Mouse (Mus musculus) lung, adult 2 months (tissue): Measurements from ENCODE around the gene Dtd1.

ENCODE experiments used
- CTCF ChIP-seq: fragments of 200-500 bp; IDR thresholded peaks from 2 replicates; pipeline ENCODE4 v1.5.1; 2011; ENCODE audit warnings: mild to moderate bottlenecking, low read length, control low read depth; ENCODE audit not compliant: insufficient read depth
- POLR2A ChIP-seq: fragments of 200-500 bp; IDR thresholded peaks from 2 replicates; pipeline ENCODE4 v1.6.1; 2011; ENCODE audit warnings: low read depth, mild to moderate bottlenecking, control low read depth, low read length, borderline replicate concordance; ENCODE audit errors: extremely low read depth

DNA sequence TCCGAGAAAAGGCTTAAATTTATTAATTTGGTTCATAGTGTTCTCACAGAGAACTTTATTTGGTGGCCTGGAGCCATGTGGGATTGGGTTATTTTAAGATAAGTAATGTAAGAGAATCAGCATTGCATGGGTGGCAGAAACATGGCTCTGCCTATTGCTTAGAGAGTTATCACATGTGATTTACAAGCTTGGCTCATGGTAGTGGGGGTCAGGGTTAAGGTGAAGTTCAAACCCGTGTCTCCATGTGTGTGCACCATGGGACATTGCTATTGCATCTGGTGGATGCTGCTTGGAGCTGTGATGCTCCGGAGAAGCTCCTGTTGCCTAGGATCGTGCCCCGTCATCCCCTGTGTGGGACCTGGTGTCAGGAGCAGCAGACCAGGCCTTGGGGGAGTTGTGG is 143.6 kb downstream of the Dtd1 start:
- TF ChIP-seq POLR2A (no peak), CTCF (no peak)
